Comparison of ENCODE assay signal across 8 mouse cellular contexts in the genomic region with DNA sequence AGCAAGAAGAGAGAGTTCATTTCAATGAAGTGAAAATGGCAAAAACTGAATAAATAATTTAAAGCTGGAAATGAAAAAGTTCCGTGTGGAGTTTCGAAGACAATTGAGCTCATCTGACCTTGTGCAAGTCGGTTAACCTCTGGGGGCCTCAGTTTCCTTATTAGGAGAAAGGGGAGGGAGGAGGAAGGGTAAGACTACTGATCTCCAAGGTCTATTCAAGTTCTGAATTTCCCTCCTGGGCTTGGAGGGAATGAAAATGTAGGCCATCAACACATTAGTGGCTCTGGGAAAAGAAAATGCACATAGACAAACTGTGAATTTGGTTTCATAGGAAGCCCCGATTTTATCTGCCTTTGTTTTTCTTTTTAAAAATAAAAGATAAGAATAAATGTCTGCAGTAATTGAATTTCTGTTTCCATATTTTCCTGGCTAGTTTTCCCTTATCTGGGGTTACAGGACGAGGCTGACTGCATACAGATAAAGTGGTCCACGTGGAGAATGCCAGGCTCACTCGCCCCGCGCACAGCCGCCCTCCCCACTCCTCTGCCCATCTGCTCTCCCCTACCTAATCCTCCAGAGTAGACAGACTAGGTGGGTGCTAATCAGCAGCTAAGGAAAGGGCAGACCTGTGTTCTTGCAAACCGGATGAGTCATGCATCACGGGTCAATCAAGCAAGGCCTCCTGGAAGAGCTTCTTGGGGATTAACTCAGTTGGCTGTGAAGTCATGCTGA.
DNase-seq lines count a peak whose midpoint lies in the region; ATAC-seq lines count a peak whose summit lies in the region.

No protein-coding gene starts in this region.

- H3K36me3 ChIP-seq in hindbrain, embryonic 12.5 days, result no peaks in the 10 kb centered on the region
- no peaks in the 10 kb centered on the region for H3K36me3 ChIP-seq in hindbrain, embryonic 11.5 days (ENCODE audit: control insufficient read depth, insufficient read depth, low read length)
- H3K36me3 ChIP-seq in forebrain, embryonic 14.5 days (ENCODE audit: control insufficient read depth, insufficient read depth, low read length), result no peaks in the 10 kb centered on the region
- no peaks in the 10 kb centered on the region for H3K36me3 ChIP-seq in midbrain, embryonic 14.5 days (ENCODE audit: control insufficient read depth, insufficient read depth, low read length)

- H3K27ac ChIP-seq in hindbrain, embryonic 12.5 days, result no peak overlapping the region
- H3K27ac ChIP-seq in hindbrain, embryonic 11.5 days (ENCODE audit: low read depth, low read length), result no peak overlapping the region
- H3K27ac ChIP-seq in forebrain, embryonic 14.5 days (ENCODE audit: low read depth, low read length), result no peak overlapping the region
- H3K27ac ChIP-seq in midbrain, embryonic 14.5 days (replicated peaks; ENCODE audit: low read depth, low read length), result no peak overlapping the region; the same call in 1 of the 2 replicates

- WGBS in hindbrain, embryonic 12.5 days, result 57% methylated on average over 12 of the region's 12 CpGs
- WGBS in hindbrain, embryonic 11.5 days, result 52% methylated on average over 12 of the region's 12 CpGs
- 41% methylated on average over 12 of the region's 12 CpGs for WGBS in forebrain, embryonic 14.5 days
- 12% methylated on average over 12 of the region's 12 CpGs for WGBS in midbrain, embryonic 14.5 days

- H3K4me1 ChIP-seq in hindbrain, embryonic 12.5 days, result no peaks in the 10 kb centered on the region
- H3K4me1 ChIP-seq in hindbrain, embryonic 11.5 days (replicated peaks; ENCODE audit: control insufficient read depth, insufficient read depth, low read length), result no peaks in the 10 kb centered on the region
- H3K4me1 ChIP-seq in forebrain, embryonic 14.5 days (ENCODE audit: control insufficient read depth, insufficient read depth, low read length), result 0 out of 2 replicates have a peak, but pooled peaks cover 6% of the 10 kb centered on the region
- H3K4me1 ChIP-seq in midbrain, embryonic 14.5 days (ENCODE audit: control insufficient read depth, insufficient read depth, low read length), result peaks cover 10% of the 10 kb centered on the region

- peak; percentile 52; the same call in 1 of the 2 replicates for ATAC-seq in hindbrain, embryonic 12.5 days (ENCODE audit: low FRiP score)
- no peak; the same call in 1 of the 2 replicates for ATAC-seq in hindbrain, embryonic 11.5 days (ENCODE audit: low FRiP score)
- ATAC-seq in forebrain, embryonic 14.5 days, result peak; percentile 71
- ATAC-seq in midbrain, embryonic 14.5 days (ENCODE audit: low FRiP score, low TSS enrichment), result peak; percentile 84

- no peak overlapping the region for H3K9ac ChIP-seq in hindbrain, embryonic 12.5 days
- H3K9ac ChIP-seq in hindbrain, embryonic 11.5 days (ENCODE audit: low read depth, low read length), result no peak overlapping the region
- no peak overlapping the region for H3K9ac ChIP-seq in forebrain, embryonic 14.5 days (ENCODE audit: low read length)
- H3K9ac ChIP-seq in midbrain, embryonic 14.5 days (replicated peaks; ENCODE audit: low read length), result no peak overlapping the region

- no peak for DNase-seq in hindbrain, embryonic 11.5 days (ENCODE audit: low spot score)
- peak; percentile 53 for DNase-seq in brain, adult 2 months (ENCODE audit: low read depth, low spot score)
- DNase-seq in forebrain, embryonic 14.5 days (ENCODE audit: low spot score), result peak; percentile 25
- peak; percentile 47 for DNase-seq in midbrain, embryonic 14.5 days
- no peak for DNase-seq in lung, postnatal 25 days (ENCODE audit: low spot score)
- no peak for DNase-seq in spleen, adult 18-20 months
- DNase-seq in testis, postnatal 14 days (ENCODE audit: low spot score), result no peak

- no peaks in the 10 kb centered on the region for H3K27me3 ChIP-seq in hindbrain, embryonic 12.5 days
- H3K27me3 ChIP-seq in hindbrain, embryonic 11.5 days (ENCODE audit: control insufficient read depth, insufficient read depth, low read length), result no peaks in the 10 kb centered on the region
- H3K27me3 ChIP-seq in forebrain, embryonic 14.5 days (replicated peaks; ENCODE audit: control insufficient read depth, insufficient read depth, low read length), result no peaks in the 10 kb centered on the region
- no peaks in the 10 kb centered on the region for H3K27me3 ChIP-seq in midbrain, embryonic 14.5 days (ENCODE audit: control insufficient read depth, insufficient read depth, low read length)

- no peak overlapping the region for H3K4me3 ChIP-seq in hindbrain, embryonic 12.5 days
- H3K4me3 ChIP-seq in hindbrain, embryonic 11.5 days (ENCODE audit: low read depth, low read length), result no peak overlapping the region
- H3K4me3 ChIP-seq in forebrain, embryonic 14.5 days (ENCODE audit: low read depth, low read length), result no peak overlapping the region
- H3K4me3 ChIP-seq in midbrain, embryonic 14.5 days (replicated peaks; ENCODE audit: low read depth, low read length), result no peak overlapping the region

- H3K4me2 ChIP-seq in hindbrain, embryonic 12.5 days (replicated peaks), result no peak overlapping the region
- no peak overlapping the region for H3K4me2 ChIP-seq in hindbrain, embryonic 11.5 days (replicated peaks; ENCODE audit: low read depth, low read length)
- no peak overlapping the region for H3K4me2 ChIP-seq in forebrain, embryonic 14.5 days (ENCODE audit: low read length)
- H3K4me2 ChIP-seq in midbrain, embryonic 14.5 days (ENCODE audit: low read length), result no peak overlapping the region

- H3K9me3 ChIP-seq in hindbrain, embryonic 12.5 days (replicated peaks), result no peaks in the 10 kb centered on the region
- no peaks in the 10 kb centered on the region for H3K9me3 ChIP-seq in hindbrain, embryonic 11.5 days (ENCODE audit: control insufficient read depth, low read length)
- no peaks in the 10 kb centered on the region for H3K9me3 ChIP-seq in forebrain, embryonic 14.5 days (replicated peaks; ENCODE audit: control insufficient read depth, low read length)
- H3K9me3 ChIP-seq in midbrain, embryonic 14.5 days (ENCODE audit: control insufficient read depth, low read length), result no peaks in the 10 kb centered on the region

Comparison
In these comparisons a context has a peak if more than half of its experiments do, and no peak if none do; other contexts are left out.
1. DNase-seq: peak in brain, adult 2 months (single experiment), forebrain, embryonic 14.5 days (single experiment) and midbrain, embryonic 14.5 days (single experiment); none in hindbrain, embryonic 11.5 days (single experiment), lung, postnatal 25 days (single experiment), spleen, adult 18-20 months (0 of 2) and testis, postnatal 14 days (single experiment).